Mouse (Mus musculus) kidney, postnatal 0 days (tissue): ENCODE data around the gene Gmppb. TPM values are rescaled to one million over a fixed set of nuclear protein-coding genes. Genes with fewer than 3 reads are reported as not detected.

Experiments used
- ATAC-seq: fragments of 200-750 bp; cut with Nextera tagmentation; replicated peaks from 2 replicates; pipeline ENCODE4 v1.8.0; 2017; ENCODE audit warnings: low read depth, moderate number of reproducible peaks, moderate TSS enrichment, moderate library complexity; ENCODE audit not compliant: low FRiP score
- DNase-seq: peaks from one replicate; pipeline ENCODE4 v3.0.0-alpha.2; 2016; ENCODE audit warnings: low spot score
- H3K27ac ChIP-seq: fragments of 300-500 bp; sonication (generic); 2 replicates; pipeline ENCODE4 v1.5.1; 2014; ENCODE audit warnings: mild to moderate bottlenecking
- H3K27me3 ChIP-seq: fragments of 300-500 bp; sonication (generic); 2 replicates; pipeline ENCODE4 v1.6.1; 2014; ENCODE audit warnings: low read length, mixed read lengths; ENCODE audit not compliant: insufficient read depth
- H3K36me3 ChIP-seq: fragments of 300-500 bp; sonication (generic); 2 replicates; pipeline ENCODE4 v1.6.1; 2014; ENCODE audit warnings: low read length, mixed read lengths; ENCODE audit not compliant: insufficient read depth
- H3K4me1 ChIP-seq: fragments of 300-500 bp; sonication (generic); replicated peaks from 2 replicates; pipeline ENCODE4 v1.6.1; 2014; ENCODE audit warnings: antibody characterized with exemption, low read length, mixed read lengths; ENCODE audit not compliant: insufficient read depth
- H3K4me2 ChIP-seq: fragments of 300-500 bp; sonication (generic); 2 replicates; pipeline ENCODE4 v1.6.1; 2014; ENCODE audit warnings: mild to moderate bottlenecking, low read length, moderate library complexity, mixed read lengths
- H3K4me3 ChIP-seq: fragments of 300-500 bp; sonication (generic); replicated peaks from 2 replicates; pipeline ENCODE4 v1.5.1; 2014; ENCODE audit warnings: low read depth, low read length
- H3K9ac ChIP-seq: fragments of 300-500 bp; sonication (generic); 2 replicates; pipeline ENCODE4 v1.6.1; 2014; ENCODE audit warnings: low read depth, low read length
- H3K9me3 ChIP-seq: fragments of 300-500 bp; sonication (generic); replicated peaks from 2 replicates; pipeline ENCODE4 v1.6.1; 2016; ENCODE audit warnings: low read length, inconsistent platforms, mixed read lengths
- CTCF ChIP-seq: IDR thresholded peaks from 2 replicates; pipeline ENCODE4 v1.5.1; 2016; ENCODE audit warnings: antibody characterized with exemption, low read depth, mild to moderate bottlenecking, moderate library complexity
- WGBS: fragments of 180-500 bp; shearing (Covaris S2); extraction: QIAGEN DNeasy Blood & Tissue Kit; methylation state at CpG from one replicate; pipeline ENCODE4 v1.1.7; 2014; 5-methylcytosine and 5-hydroxymethylcytosine counted together
- polyA plus RNA-seq: library from polyadenylated mRNA; unstranded; fragments of >200 nt; fragmentation: Nextera tagmentation; extraction: Ambion mirVana; gene quantifications from 2 replicates; pipeline ENCODE4 v1.2.1, GENCODE M21; 2015

The Gmppb gene
- polyA plus RNA-seq, 1 experiment from 2014 or later, result 23.2 TPM

DNA sequence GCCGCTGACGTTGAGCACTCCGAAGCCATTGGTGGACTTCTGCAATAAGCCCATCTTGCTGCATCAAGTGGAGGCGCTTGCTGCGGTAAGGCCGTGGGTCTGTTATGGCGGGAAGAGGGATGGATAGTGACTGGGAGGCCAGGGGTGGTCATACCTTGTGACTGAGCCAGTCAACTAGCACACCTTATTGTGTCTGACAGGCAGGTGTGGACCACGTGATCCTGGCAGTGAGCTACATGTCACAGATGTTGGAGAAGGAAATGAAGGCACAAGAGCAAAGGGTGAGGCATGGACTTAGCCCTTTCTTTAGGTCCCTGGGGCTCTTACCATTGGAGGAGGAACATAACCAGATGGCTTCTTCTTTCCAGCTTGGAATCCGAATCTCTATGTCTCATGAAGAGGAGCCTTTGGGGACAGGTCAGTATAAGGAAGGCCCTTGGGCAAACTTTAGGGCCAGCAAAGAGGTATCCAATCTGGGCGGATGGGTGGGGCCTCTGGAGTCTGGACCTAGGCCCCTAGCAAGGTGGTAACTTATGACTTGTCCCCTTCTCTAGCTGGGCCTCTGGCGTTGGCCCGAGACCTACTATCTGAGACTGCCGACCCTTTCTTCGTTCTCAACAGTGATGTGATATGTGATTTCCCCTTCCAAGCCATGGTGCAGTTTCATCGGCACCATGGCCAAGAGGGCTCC lies 664 bp downstream of the Gmppb start:
- no peak for TF ChIP-seq CTCF
- Histone ChIP-seq H3K27ac (peak overlapping the region; percentile 67), H3K36me3 (peaks cover 30% of the 10 kb centered on the region; the same call in 1 of the 2 replicates), H3K4me3 (peak overlapping the region; percentile 55), H3K9ac (peak overlapping the region; percentile 65), H3K27me3 (no peaks in the 10 kb centered on the region), H3K4me1 (peaks cover 14% of the 10 kb centered on the region; the same call in 1 of the 2 replicates), H3K4me2 (peak overlapping the region; percentile 81), H3K9me3 (no peaks in the 10 kb centered on the region)
- DNase-seq, result no peak
- WGBS, result 40% methylated on average over 15 of the region's 15 CpGs
- peak; percentile 8; the same call in 1 of the 2 replicates for ATAC-seq

DNA sequence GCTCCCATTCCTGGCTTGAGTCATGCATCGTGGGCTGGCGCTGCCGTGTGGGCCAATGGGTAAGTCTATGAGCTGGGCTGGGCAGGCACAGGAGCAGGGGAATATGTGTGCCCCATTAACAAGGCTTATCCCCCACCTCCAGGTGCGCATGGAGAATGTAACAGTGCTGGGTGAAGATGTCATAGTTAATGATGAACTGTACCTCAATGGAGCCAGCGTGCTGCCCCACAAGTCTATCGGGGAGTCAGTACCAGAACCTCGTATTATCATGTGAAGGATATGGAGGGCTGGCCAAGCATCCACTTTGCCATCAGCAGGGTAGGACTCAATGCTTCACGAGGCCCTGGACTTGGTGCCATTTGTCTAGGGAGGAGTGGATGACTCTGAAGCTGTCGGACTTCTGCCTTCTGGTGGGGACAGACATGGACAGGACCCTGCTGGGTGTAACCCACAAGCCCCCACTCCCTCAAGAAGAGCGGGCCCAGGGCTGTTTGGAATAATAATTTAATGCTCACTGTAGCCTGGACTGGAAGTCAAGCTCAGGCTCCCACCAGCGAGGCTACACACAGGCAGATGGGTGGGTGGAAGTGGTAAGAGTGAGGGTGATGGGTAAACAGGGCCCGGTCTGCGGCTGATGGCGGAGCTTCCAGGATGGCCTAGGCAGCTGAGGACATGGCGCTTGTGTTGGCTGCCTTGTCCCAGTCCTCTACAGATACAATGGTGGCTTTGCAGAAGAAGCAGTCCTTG lies 2.3 kb downstream of the Gmppb start:
- WGBS, result 93% methylated on average over 15 of the region's 15 CpGs
- ATAC-seq, result no peak
- H3K4me1 ChIP-seq, result peaks cover 14% of the 10 kb centered on the region; the same call in 1 of the 2 replicates

DNA sequence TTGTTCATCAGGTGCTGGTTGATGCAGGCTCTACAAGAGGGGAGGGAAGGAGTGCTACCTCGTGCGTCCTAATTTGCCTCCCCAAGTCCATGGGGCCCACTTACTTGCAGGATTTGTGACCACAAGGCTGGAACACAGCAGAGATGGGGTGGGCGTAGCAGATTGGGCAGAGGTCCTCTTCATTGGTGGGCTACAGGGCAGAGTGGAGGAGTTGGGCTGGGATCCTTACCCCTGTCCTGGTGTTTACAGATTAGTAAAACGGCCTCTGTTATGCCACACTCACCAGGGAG lies 2.8 kb downstream of the Gmppb start:
- no peak overlapping the region for H3K27ac ChIP-seq
- ATAC-seq (no peak), DNase-seq (no peak)
- peaks cover 26% of the 10 kb centered on the region for H3K36me3 ChIP-seq
- H3K4me1 ChIP-seq, result peaks cover 14% of the 10 kb centered on the region; the same call in 1 of the 2 replicates
- H3K9ac ChIP-seq, result no peak overlapping the region
- no peak for TF ChIP-seq CTCF
- WGBS, result 85% methylated on average over 4 of the region's 4 CpGs
- no peak overlapping the region for H3K4me3 ChIP-seq
- H3K4me2 ChIP-seq, result no peak overlapping the region
- no peaks in the 10 kb centered on the region for H3K9me3 ChIP-seq
- H3K27me3 ChIP-seq, result no peaks in the 10 kb centered on the region

More for the DNA sequence above, 2.3 kb downstream of the Gmppb start:
- Histone ChIP-seq H3K4me3 (no peak overlapping the region), H3K9ac (no peak overlapping the region), H3K4me2 (no peak overlapping the region), H3K36me3 (peaks cover 28% of the 10 kb centered on the region), H3K9me3 (no peaks in the 10 kb centered on the region), H3K27me3 (no peaks in the 10 kb centered on the region), H3K27ac (no peak overlapping the region)
- no peak for DNase-seq
- TF ChIP-seq CTCF, result no peak

DNA sequence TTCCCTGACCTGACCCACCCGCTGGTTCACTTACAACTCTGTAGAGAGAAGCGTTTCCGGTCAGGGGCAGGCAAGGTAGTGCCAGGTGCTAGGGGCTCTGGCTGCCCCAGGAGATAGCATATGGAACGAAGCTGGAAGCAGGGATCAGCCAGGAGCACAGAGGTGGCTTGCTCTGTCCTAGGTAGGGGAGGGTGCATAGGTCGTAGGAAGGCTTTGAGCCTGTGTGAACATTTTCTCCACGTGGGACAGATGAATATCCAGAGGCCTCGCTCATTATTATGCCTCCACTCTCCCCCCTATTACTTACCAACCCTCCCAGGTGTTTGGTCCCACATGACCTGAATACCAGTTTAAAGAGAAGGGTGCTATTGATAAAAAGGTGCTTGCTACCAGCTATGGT lies 3.4 kb downstream of the Gmppb start:
- Histone ChIP-seq H3K9ac (no peak overlapping the region), H3K27me3 (no peaks in the 10 kb centered on the region), H3K9me3 (no peaks in the 10 kb centered on the region), H3K4me2 (no peak overlapping the region), H3K36me3 (peaks cover 27% of the 10 kb centered on the region), H3K4me3 (no peak overlapping the region), H3K4me1 (peaks cover 14% of the 10 kb centered on the region; the same call in 1 of the 2 replicates), H3K27ac (no peak overlapping the region)
- WGBS, result 69% methylated on average over 7 of the region's 7 CpGs
- DNase-seq (no peak), ATAC-seq (no peak)
- TF ChIP-seq CTCF, result no peak

DNA sequence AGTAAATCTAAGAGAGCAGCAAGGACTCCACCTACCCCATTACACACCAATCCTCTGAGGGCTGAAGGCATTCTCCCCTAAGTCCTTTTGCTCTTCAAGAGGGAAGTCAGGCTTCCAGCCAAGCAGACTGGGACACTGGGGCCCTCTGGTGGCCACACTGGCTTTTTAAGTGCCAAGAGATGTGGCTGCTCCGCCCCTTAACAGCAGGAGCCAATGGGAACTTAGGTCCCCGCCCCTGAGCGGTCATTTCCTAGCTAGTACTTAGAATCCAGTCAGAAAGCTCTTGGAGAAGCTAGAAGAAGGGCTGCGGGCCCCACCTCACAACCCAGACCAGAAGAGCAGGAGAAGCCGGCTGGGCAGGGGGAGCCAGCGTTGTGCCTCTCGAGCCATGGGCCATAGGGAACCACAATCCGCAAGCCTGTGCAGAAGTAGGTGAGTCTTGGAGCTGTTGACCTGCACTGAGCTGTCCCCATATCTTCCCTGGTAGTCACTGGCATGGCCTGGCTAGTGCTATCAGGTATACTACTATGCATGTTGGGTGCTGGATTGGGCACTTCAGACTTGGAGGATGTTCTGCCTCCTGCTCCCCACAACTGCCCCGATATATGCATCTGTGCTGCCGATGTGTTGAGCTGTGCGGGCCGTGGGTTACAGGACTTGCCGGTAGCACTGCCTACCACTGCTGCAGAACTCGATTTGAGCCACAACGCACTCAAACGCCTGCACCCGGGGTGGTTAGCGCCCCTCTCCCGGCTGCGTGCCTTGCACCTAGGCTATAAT lies 4.0 kb downstream of the Gmppb start, which contains the start of gene Amigo3:
TSS of gene Amigo3 (plus strand) at position 275 of the 780 bp plus-strand sequence.
- TF ChIP-seq CTCF, result peak; percentile 99
- H3K9me3 ChIP-seq, result no peaks in the 10 kb centered on the region
- peak within 1 kb of the TSS; percentile 41 for H3K4me2 ChIP-seq
- no peaks in the 10 kb centered on the region for H3K27me3 ChIP-seq
- peak within 1 kb of the TSS; percentile 14; the same call in 1 of the 2 replicates for H3K9ac ChIP-seq
- peak; percentile 98 for DNase-seq
- H3K36me3 ChIP-seq, result peaks cover 34% of the 10 kb centered on the region
- H3K4me1 ChIP-seq, result peaks cover 10% of the 10 kb centered on the region; the same call in 1 of the 2 replicates
- no peak within 1 kb of the TSS; the same call in 1 of the 2 replicates for H3K27ac ChIP-seq
- 53% methylated on average over 20 of the region's 20 CpGs for WGBS
- no peak within 1 kb of the TSS for H3K4me3 ChIP-seq
- peak; percentile 36 for ATAC-seq

DNA sequence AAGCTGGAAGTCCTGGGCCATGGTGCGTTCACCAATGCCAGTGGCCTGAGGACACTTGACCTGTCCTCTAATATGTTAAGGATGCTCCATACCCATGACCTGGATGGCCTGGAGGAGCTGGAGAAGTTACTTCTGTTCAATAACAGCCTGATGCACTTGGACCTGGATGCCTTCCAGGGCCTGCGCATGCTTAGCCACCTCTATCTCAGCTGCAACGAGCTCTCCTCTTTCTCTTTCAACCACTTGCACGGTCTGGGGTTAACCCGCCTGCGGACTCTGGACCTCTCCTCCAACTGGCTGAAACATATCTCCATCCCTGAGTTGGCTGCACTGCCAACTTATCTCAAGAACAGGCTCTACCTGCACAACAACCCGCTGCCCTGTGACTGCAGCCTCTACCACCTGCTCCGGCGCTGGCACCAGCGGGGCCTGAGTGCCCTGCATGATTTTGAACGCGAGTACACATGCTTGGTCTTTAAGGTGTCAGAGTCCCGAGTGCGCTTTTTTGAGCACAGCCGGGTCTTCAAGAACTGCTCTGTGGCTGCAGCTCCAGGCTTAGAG lies 4.7 kb downstream of the Gmppb start:
- H3K9me3 ChIP-seq, result no peaks in the 10 kb centered on the region
- H3K4me1 ChIP-seq, result peaks cover 9% of the 10 kb centered on the region; the same call in 1 of the 2 replicates
- no peak overlapping the region; the same call in 1 of the 2 replicates for H3K27ac ChIP-seq
- no peak overlapping the region for H3K4me2 ChIP-seq
- H3K4me3 ChIP-seq, result no peak overlapping the region
- 90% methylated on average over 15 of the region's 15 CpGs for WGBS
- peaks cover 39% of the 10 kb centered on the region for H3K36me3 ChIP-seq
- H3K9ac ChIP-seq, result no peak overlapping the region
- H3K27me3 ChIP-seq, result no peaks in the 10 kb centered on the region
- DNase-seq, result no peak
- TF ChIP-seq CTCF, result no peak
- no peak for ATAC-seq
